Mouse (Mus musculus) monocyte, adult 2 months (primary cell): ENCODE data around the gene Prss54.
"Not testable (repeated sequence)": the region's sequence is repeated elsewhere in the genome, so short reads cannot be mapped to it uniquely, and the experiment has no call there.

ENCODE experiments used
- DNase-seq, 2 experiments: peaks; one replicate each; pipeline ENCODE4 v3.0.0; 2022; ENCODE audit warnings: low spot score in 2 of 2, low read depth in 1 of 2

Prss54 gene

GRCm38 (mm10) chr8:95576240-95576639, at the start of gene Prss54:
TSS of gene Prss54 (minus strand) at chr8:95576340.
- DNase-seq: no peak

- no peak for DNase-seq
These were observed 48.7 kb upstream of the Prss54 start for GRCm38 (mm10) chr8:95624833-95625232.

GRCm38 (mm10) chr8:95620046-95620445, 43.9 kb upstream of the Prss54 start:
- DNase-seq: no peak

GRCm38 (mm10) chr8:95616383-95616782, 40.2 kb upstream of the Prss54 start:
- DNase-seq: no peak

- no peak for DNase-seq
These were observed 35.6 kb upstream of the Prss54 start for GRCm38 (mm10) chr8:95611769-95612168.

GRCm38 (mm10) chr8:95610749-95611148, 34.6 kb upstream of the Prss54 start:
- DNase-seq: no peak

GRCm38 (mm10) chr8:95609406-95609805, 33.3 kb upstream of the Prss54 start:
- DNase-seq: no peak

- DNase-seq: no peak
These were observed 31.1 kb upstream of the Prss54 start for GRCm38 (mm10) chr8:95607210-95607609.

GRCm38 (mm10) chr8:95606509-95606908, 30.4 kb upstream of the Prss54 start:
- DNase-seq: not testable (repeated sequence)

GRCm38 (mm10) chr8:95602168-95602567, 26.0 kb upstream of the Prss54 start:
- no peak for DNase-seq

- DNase-seq: no peak
These were observed 25.2 kb upstream of the Prss54 start for GRCm38 (mm10) chr8:95601306-95601705.

GRCm38 (mm10) chr8:95599861-95600260, 23.7 kb upstream of the Prss54 start:
- no peak for DNase-seq

- DNase-seq: no peak
These were observed 20.7 kb upstream of the Prss54 start for GRCm38 (mm10) chr8:95596841-95597241.

GRCm38 (mm10) chr8:95595131-95595530, 19.0 kb upstream of the Prss54 start:
- DNase-seq: no peak

GRCm38 (mm10) chr8:95593439-95594393, 17.6 kb upstream of the Prss54 start:
- no peak for DNase-seq

- DNase-seq: no peak
These were observed 16.1 kb upstream of the Prss54 start for GRCm38 (mm10) chr8:95592131-95592780.

- no peak for DNase-seq
These were observed 14.4 kb upstream of the Prss54 start for GRCm38 (mm10) chr8:95590539-95590938.

GRCm38 (mm10) chr8:95589282-95589681, 13.1 kb upstream of the Prss54 start:
- DNase-seq: no peak

- DNase-seq: no peak
These were observed 11.2 kb upstream of the Prss54 start for GRCm38 (mm10) chr8:95587339-95587738.

GRCm38 (mm10) chr8:95573146-95573545, 3.0 kb downstream of the Prss54 start:
- no peak for DNase-seq

- DNase-seq: no peak
These were observed 9.3 kb downstream of the Prss54 start for GRCm38 (mm10) chr8:95566809-95567208.

GRCm38 (mm10) chr8:95566217-95566616, 9.9 kb downstream of the Prss54 start:
- DNase-seq: no peak
